Mouse (Mus musculus) thymus, adult 2 months (tissue): Measurements from ENCODE around the gene Bckdha. TPM values are rescaled to one million over a fixed set of nuclear protein-coding genes. Genes with fewer than 3 reads are reported as not detected.

ENCODE experiments used
- DNase-seq: peaks from one replicate; pipeline ENCODE4 v3.0.0; 2021
- H3K27ac ChIP-seq: fragments of 200-500 bp; 2 replicates; pipeline ENCODE4 v1.5.1; 2012; ENCODE audit warnings: low read length, control low read depth; ENCODE audit not compliant: control insufficient read depth, insufficient read depth
- H3K27me3 ChIP-seq: fragments of 200-500 bp; 2 replicates; pipeline ENCODE4 v1.6.1; 2012; ENCODE audit warnings: mild to moderate bottlenecking, low read length, moderate library complexity, mixed read lengths; ENCODE audit not compliant: control insufficient read depth, insufficient read depth
- H3K36me3 ChIP-seq: fragments of 200-500 bp; 2 replicates; pipeline ENCODE4 v1.6.1; 2012; ENCODE audit warnings: mild to moderate bottlenecking, low read length, moderate library complexity; ENCODE audit not compliant: control insufficient read depth, insufficient read depth
- H3K4me1 ChIP-seq: fragments of 200-500 bp; replicated peaks from 2 replicates; pipeline ENCODE4 v1.6.1; 2012; ENCODE audit warnings: low read length; ENCODE audit not compliant: control insufficient read depth, insufficient read depth
- H3K4me3 ChIP-seq: fragments of 200-500 bp; 2 replicates; pipeline ENCODE4 v1.5.1; 2012; ENCODE audit warnings: mild to moderate bottlenecking, low read length, control low read depth, moderate library complexity; ENCODE audit not compliant: control insufficient read depth, insufficient read depth
- CTCF ChIP-seq: fragments of 200-500 bp; IDR thresholded peaks from 2 replicates; pipeline ENCODE4 v1.5.1; 2012; ENCODE audit warnings: mild to moderate bottlenecking, control low read depth, low read length, moderate library complexity, borderline replicate concordance; ENCODE audit not compliant: control insufficient read depth, poor library complexity, insufficient read depth; ENCODE audit errors: extremely low read depth
- POLR2A ChIP-seq: fragments of 200-500 bp; IDR thresholded peaks from 2 replicates; pipeline ENCODE4 v1.6.1; 2012; ENCODE audit warnings: mild to moderate bottlenecking, low read length, control low read depth, moderate library complexity; ENCODE audit not compliant: control insufficient read depth, poor library complexity, insufficient read depth; ENCODE audit errors: extremely low read depth
- WGBS: fragments of 180-500 bp; shearing (Covaris S2); methylation state at CpG from one replicate; pipeline ENCODE4 v1.1.7; 2018; 5-methylcytosine and 5-hydroxymethylcytosine counted together
- polyA plus RNA-seq: library from polyadenylated mRNA; depleted of rRNA; stranded (reverse); fragments of >200 nt; gene quantifications from 2 replicates; pipeline ENCODE4 v1.2.3, GENCODE M21; 2012

Bckdha gene
- polyA plus RNA-seq, 1 experiment: 181 TPM

GRCm38 (mm10) chr7:25684659-25685058, 25.9 kb upstream of the Bckdha start:
- DNase-seq: no peak
- 96% methylated on average over 6 of the region's 6 CpGs for WGBS

GRCm38 (mm10) chr7:25683474-25684180, 24.8 kb upstream of the Bckdha start:
- Histone ChIP-seq H3K36me3 (no peaks in the 10 kb centered on the region), H3K27ac (peak overlapping the region; percentile 93), H3K4me3 (no peak overlapping the region), H3K27me3 (no peaks in the 10 kb centered on the region), H3K4me1 (peaks cover 56% of the 10 kb centered on the region)
- WGBS: 8% methylated on average over 7 of the region's 7 CpGs
- TF ChIP-seq CTCF (no peak), POLR2A (no peak)
- peak; percentile 69 for DNase-seq

More at GRCm38 (mm10) chr7:25684659-25685058, 25.9 kb upstream of the Bckdha start:
- Histone ChIP-seq H3K27ac (peak overlapping the region; percentile 4; the same call in 1 of the 2 replicates), H3K27me3 (no peaks in the 10 kb centered on the region), H3K4me1 (peaks cover 63% of the 10 kb centered on the region), H3K36me3 (no peaks in the 10 kb centered on the region), H3K4me3 (no peak overlapping the region)
- TF ChIP-seq POLR2A (no peak), CTCF (no peak)

GRCm38 (mm10) chr7:25681341-25682231, 22.8 kb upstream of the Bckdha start:
- no peaks in the 10 kb centered on the region for H3K36me3 ChIP-seq
- peak overlapping the region; percentile 23 for H3K4me3 ChIP-seq

GRCm38 (mm10) chr7:25680514-25681258, 21.9 kb upstream of the Bckdha start, which contains the start of gene B9d2:
Gene B9d2 (plus strand): TSS chr7:25680780.
- H3K4me3 ChIP-seq: peak within 1 kb of the TSS; percentile 76
- H3K36me3 ChIP-seq: no peaks in the 10 kb centered on the region
- DNase-seq: peak; percentile 98
- H3K27ac ChIP-seq: peak within 1 kb of the TSS; percentile 97
- TF ChIP-seq POLR2A: peak; percentile 86
- TF ChIP-seq CTCF: no peak; the same call in none of the 2 replicates
- WGBS: under 1% methylated on average over 46 of the region's 46 CpGs
- H3K27me3 ChIP-seq: no peaks in the 10 kb centered on the region
- peaks cover 47% of the 10 kb centered on the region for H3K4me1 ChIP-seq

More at GRCm38 (mm10) chr7:25681341-25682231, 22.8 kb upstream of the Bckdha start:
- DNase-seq: peak; percentile 64
- no peaks in the 10 kb centered on the region for H3K27me3 ChIP-seq
- peak overlapping the region; percentile 97 for H3K27ac ChIP-seq
- 4% methylated on average over 15 of the region's 15 CpGs for WGBS
- peaks cover 56% of the 10 kb centered on the region for H3K4me1 ChIP-seq
- no peak for TF ChIP-seq CTCF
- no peak for TF ChIP-seq POLR2A

DNA sequence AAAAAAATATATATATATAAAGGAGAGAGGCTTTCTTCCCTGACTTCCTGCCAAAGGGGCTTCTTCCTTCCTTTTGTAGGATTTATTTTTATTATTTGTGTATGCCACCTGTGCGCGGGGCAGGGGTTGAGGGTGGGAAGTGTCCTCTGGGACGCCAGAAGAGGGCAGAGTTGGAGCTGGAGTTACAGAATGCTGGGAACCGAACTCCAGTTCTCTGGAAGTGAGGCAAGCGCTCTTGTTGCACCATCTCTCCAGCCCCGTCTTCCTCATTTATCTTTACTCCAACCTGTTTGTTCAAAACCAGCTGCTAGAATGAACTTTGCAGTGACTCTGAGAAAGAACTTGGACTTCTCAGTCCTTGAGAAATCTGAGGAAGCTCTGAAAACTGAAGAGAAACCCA, 21.2 kb upstream of the Bckdha start:
- H3K36me3 ChIP-seq: no peaks in the 10 kb centered on the region
- TF ChIP-seq CTCF (no peak), POLR2A (no peak)
- H3K27me3 ChIP-seq: no peaks in the 10 kb centered on the region
- DNase-seq: peak; percentile 31
- H3K4me1 ChIP-seq: peaks cover 44% of the 10 kb centered on the region
- H3K4me3 ChIP-seq: no peak overlapping the region
- peak overlapping the region; percentile 97 for H3K27ac ChIP-seq
- 8% methylated on average over 6 of the region's 6 CpGs for WGBS

DNA sequence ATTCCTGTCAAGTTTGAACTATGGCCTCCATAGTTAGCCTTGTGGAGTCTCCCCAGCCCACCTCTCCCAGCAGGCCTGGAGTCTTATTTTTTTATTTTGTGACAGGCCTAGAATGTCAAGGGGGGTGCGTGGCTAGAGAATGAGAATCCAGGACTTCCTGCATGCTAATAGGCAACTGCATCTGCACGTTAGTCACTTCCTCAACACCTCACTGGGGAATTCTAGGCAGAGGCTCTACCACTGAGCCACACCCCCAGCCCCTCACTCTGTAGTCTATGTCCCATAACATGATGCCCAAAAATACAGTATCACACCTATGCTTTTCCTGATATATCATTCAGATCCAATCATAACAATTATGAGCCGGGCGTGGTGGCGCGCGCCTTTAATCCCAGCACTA, 18.2 kb upstream of the Bckdha start:
- H3K36me3 ChIP-seq: no peaks in the 10 kb centered on the region
- H3K4me1 ChIP-seq: peaks cover 25% of the 10 kb centered on the region
- DNase-seq: no peak
- TF ChIP-seq CTCF (no peak), POLR2A (no peak)
- 97% methylated on average over 7 of the region's 7 CpGs for WGBS
- no peaks in the 10 kb centered on the region; the same call in 1 of the 2 replicates for H3K27me3 ChIP-seq
- no peak overlapping the region for H3K27ac ChIP-seq
- H3K4me3 ChIP-seq: no peak overlapping the region
